Comparison of ENCODE assay signal across 8 mouse cellular contexts in genomic region chr6:137658426-137659088, GRCm38 (mm10). TPM values are rescaled to one million over a fixed set of nuclear protein-coding genes. Genes with fewer than 3 reads are reported as not detected.
DNase-seq lines count a peak whose midpoint lies in the region; ATAC-seq and TF ChIP-seq lines count a peak whose summit lies in the region.
"Had no signal": no experiment of that assay in that cellular context is flagged by ENCODE, and none has a peak within 500 bp of the region (broad histone marks: within the 10 kb centered on the region; RNA-seq: fewer than 3 reads in every experiment).

No protein-coding gene starts in this region.

- TF ChIP-seq POLR2A in kidney, adult 2 months (IDR thresholded peaks at IDR 0.05; ENCODE audit: low read depth, low read length), result no peak

- no peak overlapping the region for H3K9ac ChIP-seq in kidney, embryonic 14.5 days (ENCODE audit: low read depth, low read length)

- no peak overlapping the region for H3K4me2 ChIP-seq in kidney, embryonic 14.5 days (replicated peaks; ENCODE audit: low read depth, low read length)

- no peaks in the 10 kb centered on the region for H3K27me3 ChIP-seq in kidney, adult 2 months (replicated peaks; ENCODE audit: control insufficient read depth, insufficient read depth, low read length)
- H3K27me3 ChIP-seq in kidney, embryonic 14.5 days (ENCODE audit: control insufficient read depth, insufficient read depth, low read length), result no peaks in the 10 kb centered on the region

- 85% methylated on average over 12 of the region's 12 CpGs for WGBS in kidney, adult 2 months
- whole genome bisulfite sequencing in kidney, embryonic 14.5 days, result 79% methylated on average over 12 of the region's 12 CpGs

- no peak for ATAC-seq in kidney, embryonic 14.5 days (ENCODE audit: low FRiP score, low TSS enrichment)

- H3K4me1 ChIP-seq in kidney, adult 2 months (ENCODE audit: control insufficient read depth, insufficient read depth, low read length), result no peaks in the 10 kb centered on the region
- H3K4me1 ChIP-seq in kidney, embryonic 14.5 days (ENCODE audit: control insufficient read depth, insufficient read depth, low read length), result no peaks in the 10 kb centered on the region

- TF ChIP-seq CTCF in kidney, adult 2 months (conservative IDR thresholded peaks at IDR 0.05; ENCODE audit: insufficient read depth, insufficient read length, low read depth, low read length), result peak; percentile 50

- no peaks in the 10 kb centered on the region for H3K9me3 ChIP-seq in kidney, embryonic 14.5 days (ENCODE audit: control insufficient read depth, low read length)

- no peak overlapping the region for H3K4me3 ChIP-seq in kidney, adult 2 months (ENCODE audit: insufficient read depth, low read depth, low read length)
- no peak overlapping the region for H3K4me3 ChIP-seq in kidney, embryonic 14.5 days (ENCODE audit: low read length)

- no peaks in the 10 kb centered on the region for H3K36me3 ChIP-seq in kidney, adult 2 months (ENCODE audit: control insufficient read depth, insufficient read depth, low read length)
- H3K36me3 ChIP-seq in kidney, embryonic 14.5 days (ENCODE audit: control insufficient read depth, insufficient read depth, low read length), result no peaks in the 10 kb centered on the region

- H3K27ac ChIP-seq in kidney, adult 2 months (ENCODE audit: insufficient read depth, low read depth, low read length), result no peak overlapping the region
- H3K27ac ChIP-seq in kidney, embryonic 14.5 days (ENCODE audit: low read depth, low read length), result no peak overlapping the region

- DNase-seq in kidney, adult 2 months, result peak; percentile 31
- peak; percentile 17 for DNase-seq in thymus, postnatal 14 days
- DNase-seq in thymus, postnatal 0 days (ENCODE audit: low spot score), result no peak
- DNase-seq in kidney, postnatal 25 days, result peak; percentile 40 to 45
- DNase-seq in adrenal gland, postnatal 10 days, result no peak
- no peak for DNase-seq in left cerebral cortex, adult 9 months (ENCODE audit: low spot score in 2 of 2)
- DNase-seq: adrenal gland, postnatal 14 days had no signal

RNA-seq across cellular contexts. Expression of gene Eps8, which starts 3.9 kb away (rescaled TPM):
- polyA plus RNA-seq in kidney, adult 2 months (2012; rRNA removed), result 50.2 and 51.9 TPM in 2 replicates
- 16.0 and 28.5 TPM in 2 replicates for polyA plus RNA-seq in kidney, embryonic 14.5 days (2014; fragmentation: Nextera tagmentation; extraction: Ambion mirVana)
- 7.4 and 8.4 TPM in 2 replicates for polyA plus RNA-seq in thymus, postnatal 0 days (2015; fragmentation: Nextera tagmentation; extraction: Ambion mirVana)
- total RNA-seq in adrenal gland, postnatal 10 days (2021), result 10 to 100 TPM; 23.3 to 26.0 TPM

Comparison
In these comparisons a context has a peak if more than half of its experiments do, and no peak if none do; other contexts are left out.
1. DNase-seq: peak in kidney, adult 2 months (single experiment), thymus, postnatal 14 days (single experiment) and kidney, postnatal 25 days (2 of 2); none in thymus, postnatal 0 days (single experiment), adrenal gland, postnatal 10 days (single experiment) and left cerebral cortex, adult 9 months (0 of 2).